ENCODE assay signal across 26 mouse cellular contexts in the genomic region with DNA sequence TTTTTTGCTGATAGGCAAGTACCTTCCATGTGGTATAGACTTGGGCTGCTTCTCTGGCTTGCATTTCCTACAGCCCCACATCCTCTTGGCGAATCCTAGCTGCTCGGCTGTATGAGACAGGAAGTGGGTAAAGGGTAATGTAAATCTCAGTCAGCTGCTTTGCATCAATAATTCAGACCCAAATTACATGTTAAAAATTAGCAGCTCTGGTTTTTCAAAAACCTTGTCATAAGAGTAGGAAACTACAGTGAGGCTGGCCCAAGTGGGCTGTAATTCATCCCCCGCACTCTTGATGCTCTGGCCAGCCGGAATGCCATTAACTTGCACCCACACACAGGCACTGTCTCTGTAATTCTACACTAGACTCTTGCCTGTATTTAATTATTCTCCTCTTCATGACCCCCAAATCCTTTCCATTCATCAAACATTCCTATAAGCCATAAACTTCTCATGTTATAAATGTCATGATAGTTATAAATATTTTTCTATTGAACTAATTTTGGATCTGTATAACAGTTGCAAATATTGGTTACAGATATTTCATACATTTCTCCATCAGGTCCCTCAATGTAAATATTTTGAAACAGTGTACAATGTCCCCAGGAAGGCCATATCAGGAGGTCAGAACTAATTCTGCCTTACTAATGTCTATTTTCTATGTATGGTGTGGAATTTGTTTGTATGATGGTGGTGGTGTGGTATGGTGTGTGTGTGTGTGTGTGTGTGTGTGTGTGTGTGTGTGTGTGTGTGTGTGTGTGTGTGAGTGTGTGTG.
DNase-seq lines count a peak whose midpoint lies in the region; ATAC-seq and TF ChIP-seq lines count a peak whose summit lies in the region.
"Had no signal": no experiment of that assay in that cellular context is flagged by ENCODE, and none has a peak within 500 bp of the region (broad histone marks: within the 10 kb centered on the region; RNA-seq: fewer than 3 reads in every experiment).

No protein-coding gene starts in this region.

- H3K9ac ChIP-seq in kidney, embryonic 14.5 days (ENCODE audit: low read depth, low read length): no peak overlapping the region
- H3K9ac ChIP-seq in lung, embryonic 14.5 days: no peak overlapping the region
- no peak overlapping the region for H3K9ac ChIP-seq in embryonic facial prominence, embryonic 14.5 days (ENCODE audit: low read depth, low read length)
- H3K9ac ChIP-seq in limb, embryonic 15.5 days: no peak overlapping the region
- H3K9ac ChIP-seq in midbrain, embryonic 14.5 days (replicated peaks; ENCODE audit: low read length): no peak overlapping the region
- H3K9ac ChIP-seq: heart, embryonic 13.5 days; liver, embryonic 13.5 days; midbrain, embryonic 12.5 days; neural tube, embryonic 12.5 days had no signal

- no peaks in the 10 kb centered on the region for H3K4me1 ChIP-seq in kidney, embryonic 14.5 days (ENCODE audit: control insufficient read depth, insufficient read depth, low read length)
- H3K4me1 ChIP-seq in lung, embryonic 14.5 days (ENCODE audit: insufficient read depth): no peaks in the 10 kb centered on the region
- no peaks in the 10 kb centered on the region; the same call in 1 of the 2 replicates for H3K4me1 ChIP-seq in embryonic facial prominence, embryonic 14.5 days (ENCODE audit: control insufficient read depth, insufficient read depth, low read length)
- no peaks in the 10 kb centered on the region for H3K4me1 ChIP-seq in limb, embryonic 15.5 days
- H3K4me1 ChIP-seq in midbrain, embryonic 14.5 days (ENCODE audit: control insufficient read depth, insufficient read depth, low read length): no peaks in the 10 kb centered on the region
- H3K4me1 ChIP-seq: liver, embryonic 13.5 days; midbrain, embryonic 12.5 days; neural tube, embryonic 12.5 days had no signal

- H3K9me3 ChIP-seq in kidney, embryonic 14.5 days (ENCODE audit: control insufficient read depth, low read length): no peaks in the 10 kb centered on the region
- H3K9me3 ChIP-seq in lung, embryonic 14.5 days (ENCODE audit: low read depth, low read length): no peaks in the 10 kb centered on the region
- no peaks in the 10 kb centered on the region for H3K9me3 ChIP-seq in embryonic facial prominence, embryonic 14.5 days (ENCODE audit: control insufficient read depth, low read length)
- H3K9me3 ChIP-seq in limb, embryonic 15.5 days: no peaks in the 10 kb centered on the region
- H3K9me3 ChIP-seq in midbrain, embryonic 14.5 days (ENCODE audit: control insufficient read depth, low read length): no peaks in the 10 kb centered on the region
- H3K9me3 ChIP-seq: heart, embryonic 13.5 days; liver, embryonic 13.5 days; midbrain, embryonic 12.5 days; neural tube, embryonic 12.5 days had no signal

- no peak overlapping the region for H3K27ac ChIP-seq in kidney, embryonic 14.5 days (ENCODE audit: low read depth, low read length)
- H3K27ac ChIP-seq in lung, embryonic 14.5 days (ENCODE audit: low read depth): peak overlapping the region; percentile 14; the same call in 1 of the 2 replicates
- no peak overlapping the region for H3K27ac ChIP-seq in embryonic facial prominence, embryonic 14.5 days (replicated peaks; ENCODE audit: low read depth, low read length)
- H3K27ac ChIP-seq in limb, embryonic 15.5 days: no peak overlapping the region
- H3K27ac ChIP-seq in midbrain, embryonic 14.5 days (replicated peaks; ENCODE audit: low read depth, low read length): no peak overlapping the region
- H3K27ac ChIP-seq: heart, adult 2 months; heart, embryonic 13.5 days; hindbrain, postnatal 0 days; liver, embryonic 13.5 days; midbrain, embryonic 12.5 days; neural tube, embryonic 12.5 days had no signal

- 24% methylated on average over 4 of the region's 4 CpGs for WGBS in kidney, embryonic 14.5 days
- WGBS in lung, embryonic 14.5 days: 44% methylated on average over 4 of the region's 4 CpGs
- 32% methylated on average over 4 of the region's 4 CpGs for WGBS in embryonic facial prominence, embryonic 14.5 days
- WGBS in limb, embryonic 15.5 days: 32% methylated on average over 4 of the region's 4 CpGs
- WGBS in midbrain, embryonic 14.5 days: 91% methylated on average over 4 of the region's 4 CpGs

- DNase-seq in kidney, postnatal 10 days: no peak
- DNase-seq in lung, embryonic 14.5 days: peak; percentile 65
- no peak for DNase-seq in lung, postnatal 25 days (ENCODE audit: low spot score)
- DNase-seq in embryonic facial prominence, embryonic 14.5 days (ENCODE audit: low spot score): peak; percentile 75
- DNase-seq in midbrain, embryonic 14.5 days: no peak
- DNase-seq: adrenal gland, postnatal 25 days; cerebellum, adult 9-10 months; gastrocnemius, postnatal 25 days; heart, adult 2 months; heart, postnatal 14 days; layer of hippocampus, adult 9-11 months; liver, embryonic 13.5 days; lung, postnatal 10 days; right cerebral cortex, postnatal 14 days; spleen, adult 18-20 months; thymus, postnatal 36 days had no signal

- H3K4me3 ChIP-seq in kidney, embryonic 14.5 days (ENCODE audit: low read length): no peak overlapping the region
- H3K4me3 ChIP-seq in lung, embryonic 14.5 days (ENCODE audit: low read depth, low read length): no peak overlapping the region
- no peak overlapping the region for H3K4me3 ChIP-seq in embryonic facial prominence, embryonic 14.5 days (ENCODE audit: low read depth, low read length)
- no peak overlapping the region for H3K4me3 ChIP-seq in limb, embryonic 15.5 days
- no peak overlapping the region for H3K4me3 ChIP-seq in midbrain, embryonic 14.5 days (replicated peaks; ENCODE audit: low read depth, low read length)
- H3K4me3 ChIP-seq: heart, adult 2 months; heart, embryonic 13.5 days; liver, embryonic 13.5 days; midbrain, embryonic 12.5 days; neural tube, embryonic 12.5 days had no signal

- ATAC-seq in kidney, embryonic 14.5 days (ENCODE audit: low FRiP score, low TSS enrichment): peak; percentile 82; the same call in 1 of the 2 replicates
- peak; percentile 93 for ATAC-seq in lung, embryonic 14.5 days (ENCODE audit: insufficient read depth)
- ATAC-seq in embryonic facial prominence, embryonic 14.5 days (ENCODE audit: low read depth): no peak
- peak; percentile 61; the same call in 1 of the 2 replicates for ATAC-seq in limb, embryonic 15.5 days (ENCODE audit: insufficient number of reproducible peaks, low FRiP score, low TSS enrichment, low read depth)
- no peak for ATAC-seq in monocyte, adult 5-6 weeks (replicated peaks; ENCODE audit: insufficient number of reproducible peaks, low FRiP score, low TSS enrichment, poor library complexity, severe bottlenecking)
- ATAC-seq in midbrain, embryonic 14.5 days (ENCODE audit: low FRiP score, low TSS enrichment): no peak
- ATAC-seq: CD4-positive, CD25-positive, alpha-beta regulatory T cell, adult 4 months; forebrain, embryonic 16.5 days; hindbrain, postnatal 0 days; intestine, embryonic 16.5 days had no signal

- no peak overlapping the region for H3K4me2 ChIP-seq in kidney, embryonic 14.5 days (replicated peaks; ENCODE audit: low read depth, low read length)
- H3K4me2 ChIP-seq in lung, embryonic 14.5 days: no peak overlapping the region
- H3K4me2 ChIP-seq in embryonic facial prominence, embryonic 14.5 days (ENCODE audit: low read depth, low read length): no peak overlapping the region
- no peak overlapping the region for H3K4me2 ChIP-seq in limb, embryonic 15.5 days
- H3K4me2 ChIP-seq in midbrain, embryonic 14.5 days (ENCODE audit: low read length): no peak overlapping the region
- H3K4me2 ChIP-seq: heart, embryonic 13.5 days; liver, embryonic 13.5 days; midbrain, embryonic 12.5 days; neural tube, embryonic 12.5 days had no signal

- no peaks in the 10 kb centered on the region for H3K36me3 ChIP-seq in kidney, embryonic 14.5 days (ENCODE audit: control insufficient read depth, insufficient read depth, low read length)
- H3K36me3 ChIP-seq in lung, embryonic 14.5 days (ENCODE audit: insufficient read depth): no peaks in the 10 kb centered on the region
- H3K36me3 ChIP-seq in embryonic facial prominence, embryonic 14.5 days (ENCODE audit: control insufficient read depth, insufficient read depth, low read length): no peaks in the 10 kb centered on the region
- no peaks in the 10 kb centered on the region for H3K36me3 ChIP-seq in limb, embryonic 15.5 days
- H3K36me3 ChIP-seq in midbrain, embryonic 14.5 days (ENCODE audit: control insufficient read depth, insufficient read depth, low read length): no peaks in the 10 kb centered on the region
- H3K36me3 ChIP-seq: heart, embryonic 13.5 days; liver, embryonic 13.5 days; midbrain, embryonic 12.5 days; neural tube, embryonic 12.5 days had no signal

- no peak for TF ChIP-seq CTCF in lung, embryonic 14.5 days (IDR thresholded peaks at IDR 0.05; ENCODE audit: low read depth)

- no peaks in the 10 kb centered on the region for H3K27me3 ChIP-seq in kidney, embryonic 14.5 days (ENCODE audit: control insufficient read depth, insufficient read depth, low read length)
- H3K27me3 ChIP-seq in lung, embryonic 14.5 days (ENCODE audit: insufficient read depth, low read length): no peaks in the 10 kb centered on the region
- H3K27me3 ChIP-seq in embryonic facial prominence, embryonic 14.5 days (replicated peaks; ENCODE audit: control insufficient read depth, insufficient read depth, low read length): no peaks in the 10 kb centered on the region
- no peaks in the 10 kb centered on the region for H3K27me3 ChIP-seq in limb, embryonic 15.5 days
- H3K27me3 ChIP-seq in midbrain, embryonic 14.5 days (ENCODE audit: control insufficient read depth, insufficient read depth, low read length): no peaks in the 10 kb centered on the region
- H3K27me3 ChIP-seq: heart, embryonic 13.5 days; liver, embryonic 13.5 days; midbrain, embryonic 12.5 days; neural tube, embryonic 12.5 days had no signal

Comparison
In these comparisons a context has a peak if more than half of its experiments do, and no peak if none do; other contexts are left out.
1. DNase-seq: peak in lung, embryonic 14.5 days (single experiment) and embryonic facial prominence, embryonic 14.5 days (single experiment); none in kidney, postnatal 10 days (single experiment), lung, postnatal 25 days (single experiment) and midbrain, embryonic 14.5 days (single experiment).
2. ATAC-seq: peak in kidney, embryonic 14.5 days (single experiment), lung, embryonic 14.5 days (single experiment) and limb, embryonic 15.5 days (single experiment); none in embryonic facial prominence, embryonic 14.5 days (single experiment), monocyte, adult 5-6 weeks (single experiment) and midbrain, embryonic 14.5 days (single experiment).